Mouse (Mus musculus): ENCODE data around the gene Ppp1r14a. TPM values are rescaled to one million over a fixed set of nuclear protein-coding genes. Genes with fewer than 3 reads are reported as not detected.

Gene Ppp1r14a
- polyA plus RNA-seq, 1 experiment from 2014 or later = 18.1 TPM

DNA sequence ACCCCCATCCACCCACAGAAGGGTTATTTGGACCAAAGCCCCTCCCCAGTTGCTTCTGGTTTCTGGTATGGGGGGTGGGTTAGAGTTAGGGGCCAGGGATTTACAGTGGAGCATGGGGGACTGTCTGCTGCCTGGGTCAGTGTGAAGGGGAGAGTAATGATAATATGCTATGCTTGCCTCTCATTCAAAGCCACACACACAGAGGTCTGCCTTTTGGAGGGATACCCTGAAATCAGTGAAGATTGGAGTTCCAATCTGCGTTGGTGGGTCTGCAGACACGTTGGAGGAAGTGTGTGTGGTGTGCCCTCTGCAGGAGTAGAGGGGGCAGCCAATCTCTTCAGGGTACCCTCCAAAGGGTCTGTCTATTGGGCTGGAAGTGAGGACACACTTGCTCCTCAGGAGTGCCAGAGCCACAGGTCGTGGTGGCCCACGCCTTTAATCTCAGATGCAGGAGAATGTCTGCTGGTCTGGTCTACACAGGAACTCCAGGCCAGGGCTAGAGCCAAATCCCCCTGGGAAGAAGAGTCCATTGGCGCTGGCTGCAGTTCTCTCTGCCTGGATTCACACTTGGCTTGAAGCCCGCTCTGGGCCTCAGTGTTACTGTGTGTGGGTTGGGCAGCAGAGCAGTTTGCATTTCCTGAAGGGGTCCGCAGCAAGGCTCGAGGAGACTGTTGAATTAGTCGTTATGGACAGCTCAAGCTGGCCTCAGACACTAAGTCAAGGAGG lies 16.3 kb downstream of the Ppp1r14a start:
- peak overlapping the region; percentile 96 for H3K4me2 ChIP-seq (replicated peaks)
- H3K36me3 ChIP-seq = no peaks in the 10 kb centered on the region
- no peak for ATAC-seq (ENCODE audit: insufficient number of reproducible peaks, low FRiP score, low TSS enrichment, low read depth)
- peaks cover 70% of the 10 kb centered on the region for H3K4me1 ChIP-seq
- peak overlapping the region; percentile 54 for H3K4me3 ChIP-seq (replicated peaks)
- H3K9me3 ChIP-seq (replicated peaks) = no peaks in the 10 kb centered on the region
- no peak overlapping the region for H3K27ac ChIP-seq (replicated peaks)
- no peak overlapping the region for H3K9ac ChIP-seq
- peaks cover 6% of the 10 kb centered on the region; the same call in 1 of the 2 replicates for H3K27me3 ChIP-seq
- WGBS = 35% methylated on average over 9 of the region's 9 CpGs

- Histone ChIP-seq H3K4me2 (replicated peaks) (no peak overlapping the region), H3K27me3 (peaks cover 6% of the 10 kb centered on the region; the same call in 1 of the 2 replicates), H3K4me3 (replicated peaks) (no peak overlapping the region), H3K4me1 (peaks cover 68% of the 10 kb centered on the region), H3K36me3 (no peaks in the 10 kb centered on the region), H3K9ac (no peak overlapping the region), H3K27ac (replicated peaks) (no peak overlapping the region), H3K9me3 (replicated peaks) (no peaks in the 10 kb centered on the region)
- no peak for ATAC-seq (ENCODE audit: insufficient number of reproducible peaks, low FRiP score, low TSS enrichment, low read depth)
- WGBS = 53% methylated on average over 7 of the region's 7 CpGs
These were observed 17.0 kb downstream of the Ppp1r14a start for GRCm38 (mm10) chr7:29306108-29306507.

- 22% methylated on average over 7 of the region's 7 CpGs for WGBS
- H3K4me3 ChIP-seq (replicated peaks) = no peak overlapping the region
- peaks cover 66% of the 10 kb centered on the region for H3K4me1 ChIP-seq
- no peak for ATAC-seq (ENCODE audit: insufficient number of reproducible peaks, low FRiP score, low TSS enrichment, low read depth)
- 0 out of 2 replicates have a peak, but pooled peaks cover 2% of the 10 kb centered on the region for H3K36me3 ChIP-seq
- H3K9me3 ChIP-seq (replicated peaks) = no peaks in the 10 kb centered on the region
- peaks cover 6% of the 10 kb centered on the region; the same call in 1 of the 2 replicates for H3K27me3 ChIP-seq
- peak overlapping the region; percentile 95; the same call in 1 of the 2 replicates for H3K4me2 ChIP-seq (replicated peaks)
- no peak overlapping the region for H3K27ac ChIP-seq (replicated peaks)
- H3K9ac ChIP-seq = no peak overlapping the region
These were observed 17.5 kb downstream of the Ppp1r14a start for GRCm38 (mm10) chr7:29306619-29307018.

DNA sequence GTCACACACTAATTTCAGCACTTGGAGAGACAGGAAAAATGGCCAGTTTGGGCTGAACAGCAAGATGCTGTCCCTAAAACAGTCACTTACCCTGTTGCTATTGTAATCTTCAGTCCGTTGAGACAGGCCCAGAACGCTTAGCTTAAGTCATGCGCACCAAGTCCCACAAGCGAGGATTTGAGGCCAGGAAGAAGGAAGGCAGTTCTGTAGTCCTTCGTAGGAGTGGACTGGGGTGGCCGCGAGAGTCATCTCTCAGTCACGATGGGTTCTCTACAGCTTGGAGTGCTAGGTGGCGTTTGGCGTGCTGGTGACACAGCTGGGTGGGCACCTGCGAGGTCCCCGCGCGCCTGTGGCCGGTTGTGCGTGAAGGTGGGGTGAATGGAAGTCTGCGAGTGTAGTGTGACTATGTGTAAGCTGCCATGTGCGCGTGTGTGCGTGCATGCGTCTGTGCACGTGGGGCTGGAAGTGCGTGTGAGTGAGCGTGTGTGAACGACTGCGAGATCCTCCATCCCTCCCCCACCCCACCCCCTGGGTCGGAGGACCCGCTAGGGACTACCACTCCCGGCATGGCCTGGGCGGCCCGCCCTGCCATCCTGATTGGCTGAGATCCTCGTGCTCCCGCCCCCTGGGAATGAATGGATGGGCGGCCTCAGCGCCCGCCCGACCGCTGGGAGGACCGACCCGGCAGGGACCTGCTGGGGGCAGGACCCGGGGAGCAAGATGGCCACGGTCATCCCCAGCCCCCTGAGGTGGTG lies 18.4 kb downstream of the Ppp1r14a start:
- H3K4me1 ChIP-seq = peaks cover 66% of the 10 kb centered on the region
- peak; percentile 83 for ATAC-seq (ENCODE audit: insufficient number of reproducible peaks, low FRiP score, low TSS enrichment, low read depth)
- 2% methylated on average over 42 of the region's 42 CpGs for WGBS
- peaks cover 6% of the 10 kb centered on the region; the same call in 1 of the 2 replicates for H3K27me3 ChIP-seq
- no peak overlapping the region for H3K27ac ChIP-seq (replicated peaks)
- H3K4me3 ChIP-seq (replicated peaks) = peak overlapping the region; percentile 70
- 0 out of 2 replicates have a peak, but pooled peaks cover 3% of the 10 kb centered on the region for H3K36me3 ChIP-seq
- H3K9me3 ChIP-seq (replicated peaks) = no peaks in the 10 kb centered on the region
- H3K9ac ChIP-seq = peak overlapping the region; percentile 44
- peak overlapping the region; percentile 95 for H3K4me2 ChIP-seq (replicated peaks)

DNA sequence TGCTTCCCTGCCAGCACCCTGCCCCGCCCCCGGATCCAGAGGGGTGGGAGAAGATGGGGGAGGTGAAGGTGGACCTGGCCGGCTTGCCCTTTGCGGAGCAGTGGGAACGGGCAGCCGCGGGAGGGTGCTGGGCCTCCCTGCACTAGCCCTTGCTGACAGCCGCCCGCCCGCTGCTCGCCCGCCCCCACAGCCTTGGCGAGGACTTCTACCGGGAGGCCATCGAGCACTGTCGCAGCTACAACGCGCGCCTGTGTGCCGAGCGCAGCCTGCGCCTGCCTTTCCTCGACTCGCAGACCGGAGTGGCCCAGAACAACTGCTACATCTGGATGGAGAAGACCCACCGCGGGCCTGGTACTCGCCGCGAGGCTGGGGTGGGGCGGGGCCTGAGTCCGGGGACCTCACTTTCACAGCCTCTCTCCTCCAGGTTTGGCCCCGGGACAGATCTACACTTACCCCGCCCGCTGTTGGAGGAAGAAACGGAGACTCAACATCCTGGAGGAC lies 20.2 kb downstream of the Ppp1r14a start:
- WGBS = under 1% methylated on average over 36 of the region's 36 CpGs
- peak overlapping the region; percentile 57 for H3K9ac ChIP-seq
- H3K27ac ChIP-seq (replicated peaks) = peak overlapping the region; percentile 65; the same call in 1 of the 2 replicates
- 0 out of 2 replicates have a peak, but pooled peaks cover 3% of the 10 kb centered on the region for H3K36me3 ChIP-seq
- H3K9me3 ChIP-seq (replicated peaks) = no peaks in the 10 kb centered on the region
- peak overlapping the region; percentile 50 for H3K4me3 ChIP-seq (replicated peaks)
- H3K4me1 ChIP-seq = peaks cover 71% of the 10 kb centered on the region
- H3K4me2 ChIP-seq (replicated peaks) = peak overlapping the region; percentile 95
- peaks cover 6% of the 10 kb centered on the region; the same call in 1 of the 2 replicates for H3K27me3 ChIP-seq
- ATAC-seq (ENCODE audit: insufficient number of reproducible peaks, low FRiP score, low TSS enrichment, low read depth) = no peak

- WGBS = 10% methylated on average over 5 of the region's 5 CpGs
- H3K9me3 ChIP-seq (replicated peaks) = no peaks in the 10 kb centered on the region
- H3K36me3 ChIP-seq = 0 out of 2 replicates have a peak, but pooled peaks cover 3% of the 10 kb centered on the region
- peak overlapping the region; percentile 95 for H3K4me2 ChIP-seq (replicated peaks)
- peak overlapping the region; percentile 50 for H3K4me3 ChIP-seq (replicated peaks)
- H3K27me3 ChIP-seq = peaks cover 6% of the 10 kb centered on the region; the same call in 1 of the 2 replicates
- 0 out of 2 replicates have a peak overlapping the region, but pooled peaks have one; percentile 65 for H3K27ac ChIP-seq (replicated peaks)
- peak overlapping the region; percentile 57; the same call in 1 of the 2 replicates for H3K9ac ChIP-seq
- no peak for ATAC-seq (ENCODE audit: insufficient number of reproducible peaks, low FRiP score, low TSS enrichment, low read depth)
- peaks cover 70% of the 10 kb centered on the region for H3K4me1 ChIP-seq
These were observed 20.6 kb downstream of the Ppp1r14a start for GRCm38 (mm10) chr7:29309749-29310148.

GRCm38 (mm10) chr7:29313051-29313450 lies 23.9 kb downstream of the Ppp1r14a start:
- 22% methylated on average over 9 of the region's 9 CpGs for WGBS
- H3K4me3 ChIP-seq (replicated peaks) = no peak overlapping the region
- no peaks in the 10 kb centered on the region for H3K9me3 ChIP-seq (replicated peaks)
- no peak overlapping the region for H3K9ac ChIP-seq
- 0 out of 2 replicates have a peak, but pooled peaks cover 3% of the 10 kb centered on the region for H3K36me3 ChIP-seq
- no peak overlapping the region for H3K27ac ChIP-seq (replicated peaks)
- no peak for ATAC-seq (ENCODE audit: insufficient number of reproducible peaks, low FRiP score, low TSS enrichment, low read depth)
- H3K4me2 ChIP-seq (replicated peaks) = no peak overlapping the region
- H3K27me3 ChIP-seq = no peaks in the 10 kb centered on the region
- H3K4me1 ChIP-seq = peaks cover 72% of the 10 kb centered on the region

GRCm38 (mm10) chr7:29313572-29314261 lies 24.6 kb downstream of the Ppp1r14a start:
- Histone ChIP-seq H3K4me2 (replicated peaks) (no peak overlapping the region), H3K4me3 (replicated peaks) (no peak overlapping the region), H3K9ac (no peak overlapping the region), H3K9me3 (replicated peaks) (no peaks in the 10 kb centered on the region), H3K27me3 (no peaks in the 10 kb centered on the region), H3K36me3 (0 out of 2 replicates have a peak, but pooled peaks cover 3% of the 10 kb centered on the region), H3K4me1 (peaks cover 72% of the 10 kb centered on the region), H3K27ac (replicated peaks) (peak overlapping the region; percentile 51; the same call in 1 of the 2 replicates)
- WGBS = 47% methylated on average over 9 of the region's 9 CpGs
- no peak for ATAC-seq (ENCODE audit: insufficient number of reproducible peaks, low FRiP score, low TSS enrichment, low read depth)

DNA sequence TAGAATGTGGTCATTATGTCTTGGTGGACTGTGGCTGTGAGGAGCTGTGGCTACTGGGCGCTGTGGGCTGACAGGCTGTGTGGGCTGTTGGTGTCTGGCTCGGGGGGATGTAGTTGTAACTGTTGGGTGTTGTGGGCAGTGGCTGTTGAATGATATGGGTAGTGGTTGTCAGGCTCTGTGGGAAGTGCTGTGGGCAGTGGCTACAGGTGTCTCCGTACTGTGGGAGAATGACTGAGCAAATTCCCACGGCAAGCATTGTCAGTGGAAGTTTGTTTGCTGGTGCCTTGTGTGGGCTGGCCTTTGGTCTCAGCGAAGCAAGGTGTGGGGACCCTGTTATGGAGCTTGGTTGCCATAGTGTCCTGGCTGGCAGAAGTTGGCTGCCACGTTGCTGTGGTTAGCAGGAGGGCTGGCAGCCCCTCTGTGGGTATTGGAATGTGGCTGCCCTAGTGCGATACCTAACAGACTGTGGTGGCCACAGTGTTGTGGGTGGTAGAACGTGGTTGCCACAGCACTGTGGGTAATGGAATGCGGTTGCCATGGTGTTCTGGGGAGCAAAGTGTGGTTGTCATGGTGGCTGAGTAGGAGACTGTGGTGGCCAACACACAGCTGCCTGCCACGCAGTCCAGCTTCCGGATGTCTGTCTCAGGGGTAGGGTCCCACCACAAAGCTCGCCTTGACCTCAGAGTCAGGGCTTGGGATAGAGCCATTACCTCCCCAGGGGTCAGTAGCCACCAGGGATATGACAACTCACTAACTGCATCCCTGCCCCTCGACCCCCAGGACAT lies 25.9 kb downstream of the Ppp1r14a start:
- Histone ChIP-seq H3K27me3 (no peaks in the 10 kb centered on the region), H3K36me3 (0 out of 2 replicates have a peak, but pooled peaks cover 3% of the 10 kb centered on the region), H3K9ac (no peak overlapping the region), H3K4me3 (replicated peaks) (no peak overlapping the region), H3K4me2 (replicated peaks) (no peak overlapping the region), H3K27ac (replicated peaks) (peak overlapping the region; percentile 93), H3K9me3 (replicated peaks) (no peaks in the 10 kb centered on the region), H3K4me1 (peaks cover 72% of the 10 kb centered on the region)
- 65% methylated on average over 13 of the region's 13 CpGs for WGBS
- ATAC-seq (ENCODE audit: insufficient number of reproducible peaks, low FRiP score, low TSS enrichment, low read depth) = no peak

- no peaks in the 10 kb centered on the region for H3K9me3 ChIP-seq (replicated peaks)
- 0 out of 2 replicates have a peak, but pooled peaks cover 3% of the 10 kb centered on the region for H3K36me3 ChIP-seq
- H3K27me3 ChIP-seq = no peaks in the 10 kb centered on the region
- H3K4me3 ChIP-seq (replicated peaks) = no peak overlapping the region
- WGBS = 45% methylated on average over 17 of the region's 17 CpGs
- peak overlapping the region; percentile 93 for H3K27ac ChIP-seq (replicated peaks)
- peak overlapping the region; percentile 47; the same call in 1 of the 2 replicates for H3K4me2 ChIP-seq (replicated peaks)
- no peak for ATAC-seq (ENCODE audit: insufficient number of reproducible peaks, low FRiP score, low TSS enrichment, low read depth)
- peaks cover 80% of the 10 kb centered on the region for H3K4me1 ChIP-seq
- no peak overlapping the region for H3K9ac ChIP-seq
These were observed 27.1 kb downstream of the Ppp1r14a start for GRCm38 (mm10) chr7:29316137-29316734.

Data from embryonic facial prominence, embryonic 15.5 days (tissue).